Mouse (Mus musculus): Measurements from ENCODE around the gene Krt33a.

Krt33a gene

GRCm38 (mm10) chr11:100016112-100016511, at the start of gene Krt33a:
TSS of gene Krt33a (minus strand) at chr11:100016212.
- DNase-seq (ENCODE audit: low read depth, low spot score), result no peak

GRCm38 (mm10) chr11:100058875-100059274, 42.9 kb upstream of the Krt33a start:
- DNase-seq (ENCODE audit: low read depth, low spot score), result peak; percentile 4

- no peak for DNase-seq (ENCODE audit: low read depth, low spot score)
Observed at GRCm38 (mm10) chr11:100055686-100056655, 40.0 kb upstream of the Krt33a start.

- DNase-seq (ENCODE audit: low read depth, low spot score), result no peak
Observed at GRCm38 (mm10) chr11:100050451-100050850, 34.4 kb upstream of the Krt33a start, which contains the start of gene Krt31. TSS of gene Krt31 (minus strand) at chr11:100050551.

GRCm38 (mm10) chr11:100047193-100047592, 31.2 kb upstream of the Krt33a start:
- no peak for DNase-seq (ENCODE audit: low read depth, low spot score)

GRCm38 (mm10) chr11:100046303-100046866, 30.4 kb upstream of the Krt33a start:
- DNase-seq (ENCODE audit: low read depth, low spot score), result no peak

- DNase-seq (ENCODE audit: low read depth, low spot score), result no peak
Observed at GRCm38 (mm10) chr11:100041454-100041853, 25.4 kb upstream of the Krt33a start, which contains the start of gene Krt34. TSS of gene Krt34 (minus strand) at chr11:100041554.

GRCm38 (mm10) chr11:100029768-100030167, 13.8 kb upstream of the Krt33a start, which contains the start of gene Krt33b:
TSS of gene Krt33b (minus strand) at chr11:100029868.
- no peak for DNase-seq (ENCODE audit: low read depth, low spot score)

- no peak for DNase-seq (ENCODE audit: low read depth, low spot score)
Observed at GRCm38 (mm10) chr11:100021438-100021837, 5.4 kb upstream of the Krt33a start.

- DNase-seq (ENCODE audit: low read depth, low spot score), result no peak
Observed at GRCm38 (mm10) chr11:100019466-100019865, 3.5 kb upstream of the Krt33a start.

- no peak for DNase-seq (ENCODE audit: low read depth, low spot score)
Observed at GRCm38 (mm10) chr11:100013691-100014171, 2.3 kb downstream of the Krt33a start.

GRCm38 (mm10) chr11:100010682-100011081, 5.3 kb downstream of the Krt33a start:
- no peak for DNase-seq (ENCODE audit: low read depth, low spot score)

- DNase-seq (ENCODE audit: low read depth, low spot score), result no peak
Observed at GRCm38 (mm10) chr11:100008336-100008735, 7.7 kb downstream of the Krt33a start.

- DNase-seq (ENCODE audit: low read depth, low spot score), result peak; percentile 22
Observed at GRCm38 (mm10) chr11:100006624-100007023, 9.4 kb downstream of the Krt33a start.

- DNase-seq (ENCODE audit: low read depth, low spot score), result no peak
Observed at GRCm38 (mm10) chr11:100005905-100006304, 10.1 kb downstream of the Krt33a start.

GRCm38 (mm10) chr11:100004846-100005245, 11.2 kb downstream of the Krt33a start:
- peak; percentile 43 for DNase-seq (ENCODE audit: low read depth, low spot score)

- no peak for DNase-seq (ENCODE audit: low read depth, low spot score)
Observed at GRCm38 (mm10) chr11:99999091-99999490, 16.9 kb downstream of the Krt33a start.

GRCm38 (mm10) chr11:99994384-99994661, 21.7 kb downstream of the Krt33a start:
- DNase-seq (ENCODE audit: low read depth, low spot score), result no peak

- DNase-seq (ENCODE audit: low read depth, low spot score), result no peak
Observed at GRCm38 (mm10) chr11:99993620-99994383, 22.2 kb downstream of the Krt33a start, which contains the start of gene Krtap17-1. TSS of gene Krtap17-1 (minus strand) at chr11:99993994.

- no peak for DNase-seq (ENCODE audit: low read depth, low spot score)
Observed at GRCm38 (mm10) chr11:99990571-99990970, 25.4 kb downstream of the Krt33a start.

GRCm38 (mm10) chr11:99989881-99990405, 26.1 kb downstream of the Krt33a start:
- DNase-seq (ENCODE audit: low read depth, low spot score), result no peak
